Mouse (Mus musculus) hindbrain, embryonic 15.5 days (tissue): Measurements from ENCODE around the gene Lrmp. TPM values are rescaled to one million over a fixed set of nuclear protein-coding genes. Genes with fewer than 3 reads are reported as not detected.

Source experiments
- ATAC-seq: fragments of 200-750 bp; cut with Nextera tagmentation; 2 replicates; pipeline ENCODE4 v1.8.0; 2017; ENCODE audit warnings: low read depth, moderate number of reproducible peaks, moderate TSS enrichment; ENCODE audit not compliant: low FRiP score
- H3K27ac ChIP-seq: fragments of 300-500 bp; sonication (generic); replicated peaks from 2 replicates; pipeline ENCODE4 v1.5.1; 2015; ENCODE audit warnings: mild to moderate bottlenecking, inconsistent platforms
- H3K27me3 ChIP-seq: fragments of 300-500 bp; sonication (generic); 2 replicates; pipeline ENCODE4 v1.6.1; 2015; ENCODE audit warnings: control low read depth, inconsistent platforms
- H3K36me3 ChIP-seq: fragments of 300-500 bp; sonication (generic); 2 replicates; pipeline ENCODE4 v1.6.1; 2015; ENCODE audit warnings: control low read depth, inconsistent platforms
- H3K4me1 ChIP-seq: fragments of 300-500 bp; sonication (generic); replicated peaks from 2 replicates; pipeline ENCODE4 v1.6.1; 2015; ENCODE audit warnings: control low read depth, inconsistent platforms
- H3K4me2 ChIP-seq: fragments of 300-500 bp; sonication (generic); 2 replicates; pipeline ENCODE4 v1.6.1; 2015; ENCODE audit warnings: moderate library complexity, mild to moderate bottlenecking, inconsistent platforms
- H3K4me3 ChIP-seq: fragments of 300-500 bp; sonication (generic); 2 replicates; pipeline ENCODE4 v1.5.1; 2015; ENCODE audit warnings: mild to moderate bottlenecking, inconsistent platforms
- H3K9ac ChIP-seq: fragments of 300-500 bp; sonication (generic); 2 replicates; pipeline ENCODE4 v1.6.1; 2015; ENCODE audit warnings: inconsistent platforms
- H3K9me3 ChIP-seq: fragments of 300-500 bp; sonication (generic); 2 replicates; pipeline ENCODE4 v1.6.1; 2016; ENCODE audit warnings: control low read depth, inconsistent platforms
- WGBS: fragments of 180-500 bp; shearing (Covaris S2); methylation state at CpG from one replicate; pipeline ENCODE4 v1.1.7; 2015; 5-methylcytosine and 5-hydroxymethylcytosine counted together
- polyA plus RNA-seq: library from polyadenylated mRNA; unstranded; fragments of >200 nt; fragmentation: Nextera tagmentation; extraction: Ambion mirVana; gene quantifications from 2 replicates; pipeline ENCODE4 v1.2.1, GENCODE M21; 2015

Lrmp gene
- polyA plus RNA-seq, result 0.75 and 1.2 TPM in 2 replicates

DNA sequence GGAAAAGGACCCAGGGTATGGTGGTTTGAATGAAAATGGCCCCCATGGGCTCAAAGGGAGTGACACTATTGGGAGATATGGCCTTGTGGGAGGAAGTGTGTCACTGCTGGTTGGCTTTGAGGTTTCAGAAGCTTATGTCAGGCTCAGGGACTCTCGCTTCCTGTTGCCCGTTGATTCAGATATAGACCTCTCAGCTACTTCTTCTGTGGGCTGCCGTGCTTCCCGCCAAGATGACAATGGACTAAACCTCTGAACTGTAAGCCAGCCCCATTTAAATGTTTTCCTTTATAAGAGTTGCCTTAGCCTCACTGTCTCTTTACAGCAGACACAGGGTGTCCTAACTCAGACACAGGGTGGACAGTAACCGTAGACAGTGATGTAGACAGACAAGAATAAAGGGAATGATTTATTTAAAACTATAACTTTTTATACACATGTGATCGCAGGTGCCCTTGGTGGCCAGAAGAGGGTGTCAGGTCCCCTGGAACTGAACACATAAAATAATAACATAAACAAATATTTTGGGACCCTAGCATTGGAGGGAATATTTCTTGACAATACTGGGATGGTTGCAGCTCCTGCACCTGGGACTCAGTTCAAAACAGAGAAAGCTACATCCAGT is at the start of gene Lrmp:
Lrmp (plus strand) TSS at position 178 of the 622 bp plus-strand sequence.
- no peak within 1 kb of the TSS for H3K4me2 ChIP-seq
- no peak within 1 kb of the TSS for H3K9ac ChIP-seq
- H3K27ac ChIP-seq, result no peak within 1 kb of the TSS
- no peaks in the 10 kb centered on the region for H3K27me3 ChIP-seq
- WGBS, result 78% methylated on average over 6 of the region's 6 CpGs
- no peaks in the 10 kb centered on the region for H3K36me3 ChIP-seq
- no peak within 1 kb of the TSS for H3K4me3 ChIP-seq
- no peak for ATAC-seq
- peaks cover 10% of the 10 kb centered on the region for H3K4me1 ChIP-seq
- H3K9me3 ChIP-seq, result no peaks in the 10 kb centered on the region

DNA sequence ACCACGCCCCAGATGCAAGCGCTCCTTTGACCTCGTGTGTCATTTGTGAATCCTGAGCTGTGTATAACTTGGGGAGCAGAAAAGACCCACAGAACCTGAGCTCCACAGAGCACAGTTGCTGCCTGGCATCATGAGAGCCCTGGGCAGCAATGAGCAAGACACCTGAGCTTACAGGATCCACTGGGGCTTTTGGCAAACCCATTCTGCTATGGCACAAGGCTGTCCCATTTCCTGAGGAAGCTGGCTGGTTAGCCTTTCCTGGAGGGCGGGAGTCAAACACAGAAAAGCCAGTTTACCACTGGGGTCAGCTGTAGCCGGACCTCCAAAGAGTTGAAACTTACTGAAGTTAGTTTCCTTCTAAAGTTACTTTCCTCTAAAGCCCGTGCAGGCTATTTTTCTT is 49.0 kb upstream of the Lrmp start:
- 91% methylated on average over 6 of the region's 6 CpGs for WGBS
- Histone ChIP-seq H3K27ac (no peak overlapping the region), H3K4me3 (no peak overlapping the region), H3K9me3 (no peaks in the 10 kb centered on the region), H3K4me2 (no peak overlapping the region), H3K4me1 (no peaks in the 10 kb centered on the region), H3K27me3 (no peaks in the 10 kb centered on the region), H3K9ac (no peak overlapping the region), H3K36me3 (no peaks in the 10 kb centered on the region)
- ATAC-seq, result no peak

DNA sequence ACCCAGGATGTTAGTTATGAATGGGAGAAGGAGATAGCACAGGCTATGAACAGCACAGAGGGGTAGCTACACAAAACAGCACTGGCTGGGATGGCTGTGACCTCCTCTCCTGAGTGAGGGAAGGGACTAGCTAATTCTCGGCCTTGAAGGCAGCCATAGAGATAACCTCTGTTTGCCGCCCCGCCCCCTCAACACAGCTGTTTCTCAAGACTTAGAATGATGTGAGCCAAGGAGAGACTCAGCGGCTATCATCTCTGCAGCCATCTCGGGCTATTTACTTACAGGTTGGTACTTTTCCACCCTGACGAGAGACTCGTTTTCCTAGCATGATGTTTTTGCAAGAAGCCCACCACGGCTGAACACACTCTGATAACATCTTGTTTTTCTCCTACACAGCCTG is 47.8 kb upstream of the Lrmp start:
- Histone ChIP-seq H3K9me3 (no peaks in the 10 kb centered on the region), H3K4me1 (no peaks in the 10 kb centered on the region), H3K27ac (no peak overlapping the region), H3K4me3 (no peak overlapping the region), H3K36me3 (no peaks in the 10 kb centered on the region), H3K4me2 (no peak overlapping the region), H3K27me3 (no peaks in the 10 kb centered on the region), H3K9ac (no peak overlapping the region)
- ATAC-seq, result no peak
- 86% methylated on average over 8 of the region's 8 CpGs for WGBS

DNA sequence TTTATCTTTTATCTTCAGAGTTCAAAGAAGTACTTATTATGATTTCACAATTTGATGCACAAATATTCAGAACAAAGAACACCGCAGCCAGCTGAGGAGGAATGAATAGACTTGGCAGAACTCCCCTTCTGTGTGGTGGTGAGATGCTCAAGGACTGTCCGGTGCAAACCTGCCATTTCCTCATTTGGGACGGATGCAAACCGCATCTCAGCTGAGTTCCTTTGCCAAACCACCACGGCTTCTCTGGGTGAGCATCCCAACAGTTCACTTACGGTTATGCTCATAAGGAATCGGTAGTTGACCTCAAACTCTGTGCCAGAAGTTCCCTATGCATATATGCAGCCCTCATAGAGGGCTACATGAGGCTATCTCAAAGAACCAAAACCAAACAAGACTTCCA is 46.1 kb upstream of the Lrmp start:
- no peak for ATAC-seq
- H3K9me3 ChIP-seq, result no peaks in the 10 kb centered on the region
- no peaks in the 10 kb centered on the region for H3K27me3 ChIP-seq
- no peak overlapping the region for H3K9ac ChIP-seq
- no peak overlapping the region for H3K4me3 ChIP-seq
- H3K4me2 ChIP-seq, result no peak overlapping the region
- H3K4me1 ChIP-seq, result no peaks in the 10 kb centered on the region
- no peaks in the 10 kb centered on the region for H3K36me3 ChIP-seq
- H3K27ac ChIP-seq, result no peak overlapping the region
- WGBS, result 97% methylated on average over 7 of the region's 7 CpGs

DNA sequence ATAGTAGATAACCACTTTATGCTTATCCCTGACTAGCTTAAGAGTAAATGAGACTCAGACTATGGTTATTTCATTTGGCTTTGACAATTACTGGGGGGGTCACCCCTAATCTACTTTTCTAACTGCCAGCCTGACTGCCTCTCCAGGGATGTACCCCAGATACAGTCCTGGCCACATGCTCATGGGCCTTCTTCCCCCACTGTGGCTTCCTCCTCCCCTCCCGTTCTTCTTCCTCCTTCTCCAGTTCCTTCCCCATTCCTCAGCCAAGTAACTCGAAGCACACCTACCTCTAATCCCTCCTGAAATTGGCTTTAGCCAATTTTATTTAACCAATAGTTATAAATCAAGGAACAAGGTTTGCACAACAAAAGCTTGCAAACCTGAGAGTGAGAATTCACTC is 45.5 kb upstream of the Lrmp start:
- no peak overlapping the region for H3K4me2 ChIP-seq
- no peak for ATAC-seq
- no peaks in the 10 kb centered on the region for H3K27me3 ChIP-seq
- H3K9ac ChIP-seq, result no peak overlapping the region
- no peak overlapping the region for H3K27ac ChIP-seq
- no peak overlapping the region for H3K4me3 ChIP-seq
- WGBS, result 94% methylated on average over 2 of the region's 2 CpGs
- no peaks in the 10 kb centered on the region for H3K9me3 ChIP-seq
- H3K36me3 ChIP-seq, result no peaks in the 10 kb centered on the region
- H3K4me1 ChIP-seq, result peaks cover under 1% of the 10 kb centered on the region

DNA sequence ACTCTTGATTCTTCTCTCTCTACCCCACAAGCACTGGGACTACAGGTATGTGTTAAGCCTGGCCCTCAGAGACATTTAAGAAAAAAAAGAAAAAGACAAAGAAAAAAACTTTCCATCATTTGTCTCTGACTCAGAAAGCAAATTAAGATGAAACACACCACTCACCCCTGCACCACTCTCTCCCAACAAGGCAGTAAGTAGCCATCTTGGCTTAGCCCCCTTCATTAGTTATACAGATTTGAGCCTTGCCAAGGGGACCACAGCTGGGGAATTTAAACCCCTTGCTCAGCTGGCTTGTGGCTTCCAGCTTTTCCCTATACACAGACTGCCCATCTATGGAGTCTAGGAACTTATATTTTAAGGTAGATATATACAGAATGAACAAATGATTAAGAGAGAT is 41.0 kb upstream of the Lrmp start:
- Histone ChIP-seq H3K27ac (no peak overlapping the region), H3K36me3 (no peaks in the 10 kb centered on the region), H3K4me1 (peaks cover 16% of the 10 kb centered on the region), H3K9ac (no peak overlapping the region), H3K9me3 (no peaks in the 10 kb centered on the region), H3K4me3 (no peak overlapping the region), H3K27me3 (no peaks in the 10 kb centered on the region), H3K4me2 (peak overlapping the region; percentile 99)
- no peak for ATAC-seq

DNA sequence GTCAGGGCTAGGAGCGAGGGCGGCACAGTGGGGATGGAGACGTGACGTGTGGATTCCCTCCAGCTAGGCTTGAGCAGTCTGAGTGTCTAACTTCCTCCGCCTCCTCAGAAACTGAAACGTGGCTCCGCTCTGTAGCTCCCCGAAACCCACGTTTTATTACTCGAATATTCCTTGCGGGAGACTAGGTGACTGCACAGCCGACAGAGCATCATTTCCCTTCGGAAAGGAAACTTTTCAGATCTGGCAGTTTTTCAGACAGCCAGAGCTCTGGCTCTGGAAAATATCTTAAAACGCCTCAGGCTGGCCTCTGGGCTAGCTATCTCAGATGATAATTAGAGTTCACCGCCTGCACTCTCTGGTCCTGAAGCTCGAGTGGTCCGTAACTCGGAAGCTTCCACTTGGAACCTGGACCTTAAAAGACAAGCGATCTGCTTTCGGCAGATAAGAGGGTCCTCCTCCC is 40.3 kb upstream of the Lrmp start:
- under 1% methylated on average over 20 of the region's 20 CpGs for WGBS
- Histone ChIP-seq H3K27me3 (no peaks in the 10 kb centered on the region), H3K36me3 (no peaks in the 10 kb centered on the region), H3K4me3 (peak overlapping the region; percentile 50), H3K4me2 (peak overlapping the region; percentile 99), H3K9me3 (no peaks in the 10 kb centered on the region), H3K9ac (peak overlapping the region; percentile 57), H3K4me1 (peaks cover 16% of the 10 kb centered on the region), H3K27ac (no peak overlapping the region)
- ATAC-seq, result peak; percentile 36; the same call in 1 of the 2 replicates

DNA sequence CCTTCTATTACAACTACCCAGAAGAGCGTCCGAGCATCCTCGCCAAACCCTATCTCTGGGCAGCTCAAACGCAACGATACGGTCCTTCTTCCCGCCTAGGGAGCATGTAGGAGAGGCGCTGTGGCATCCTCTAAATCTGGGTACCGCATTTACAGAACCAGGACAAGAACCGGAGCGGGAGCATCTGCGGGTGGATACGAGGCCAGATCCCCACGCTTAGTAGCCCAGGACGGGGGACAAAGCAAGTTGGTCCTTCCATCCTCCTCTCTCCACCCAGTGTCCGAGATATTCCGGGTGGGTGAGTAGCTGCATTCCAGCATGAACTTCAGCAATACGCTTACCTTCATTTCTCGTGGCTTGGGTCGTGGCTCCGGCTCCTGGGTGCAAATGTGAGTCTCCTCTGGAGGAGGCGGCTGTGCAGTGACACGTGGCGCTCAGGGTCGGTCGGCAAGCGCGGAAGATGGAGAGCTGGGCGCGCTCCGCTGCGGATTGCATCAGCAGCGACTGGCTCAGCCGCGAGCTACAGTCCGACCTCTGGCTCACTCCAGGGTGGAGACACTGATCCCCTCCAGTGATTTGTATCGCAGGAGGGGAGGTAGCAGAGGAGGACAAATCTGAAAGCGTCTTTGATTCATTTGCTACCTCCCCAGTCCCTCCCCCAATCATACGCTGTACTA is 39.8 kb upstream of the Lrmp start, which contains the start of gene Bcat1:
Bcat1 (minus strand) TSS at position 637 of the 677 bp plus-strand sequence.
- Histone ChIP-seq H3K4me2 (peak within 1 kb of the TSS; percentile 99), H3K9me3 (no peaks in the 10 kb centered on the region), H3K36me3 (no peaks in the 10 kb centered on the region), H3K27ac (0 out of 2 replicates have a peak within 1 kb of the TSS, but pooled peaks have one; percentile 3), H3K4me1 (peaks cover 16% of the 10 kb centered on the region), H3K9ac (peak within 1 kb of the TSS; percentile 57), H3K4me3 (peak within 1 kb of the TSS; percentile 50), H3K27me3 (no peaks in the 10 kb centered on the region)
- WGBS, result under 1% methylated on average over 39 of the region's 39 CpGs
- ATAC-seq, result peak; percentile 74

DNA sequence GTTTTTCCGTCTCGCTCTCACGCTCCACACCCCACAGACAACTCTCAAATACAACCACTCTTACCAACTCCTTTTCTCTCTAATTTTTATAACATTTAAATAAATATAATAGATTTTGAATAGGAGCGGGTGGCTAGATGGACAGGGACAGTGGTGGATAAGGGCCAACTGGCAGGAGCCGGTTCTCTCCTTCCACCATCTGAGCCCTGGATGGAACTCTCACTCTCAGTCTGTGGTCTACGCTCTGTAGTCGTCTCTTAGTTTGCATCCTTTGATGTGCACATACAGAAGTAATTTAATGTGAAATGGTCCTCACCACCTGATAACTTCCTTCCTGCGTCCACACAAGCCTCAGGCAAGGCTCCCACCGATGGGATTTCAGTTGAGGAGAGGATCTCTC is 39.2 kb upstream of the Lrmp start:
- Histone ChIP-seq H3K4me2 (peak overlapping the region; percentile 99), H3K27ac (no peak overlapping the region), H3K4me1 (peaks cover 16% of the 10 kb centered on the region), H3K9me3 (no peaks in the 10 kb centered on the region), H3K36me3 (no peaks in the 10 kb centered on the region), H3K9ac (peak overlapping the region; percentile 57), H3K4me3 (peak overlapping the region; percentile 50), H3K27me3 (no peaks in the 10 kb centered on the region)
- peak; percentile 7; the same call in 1 of the 2 replicates for ATAC-seq
- WGBS, result 12% methylated on average over 9 of the region's 9 CpGs

DNA sequence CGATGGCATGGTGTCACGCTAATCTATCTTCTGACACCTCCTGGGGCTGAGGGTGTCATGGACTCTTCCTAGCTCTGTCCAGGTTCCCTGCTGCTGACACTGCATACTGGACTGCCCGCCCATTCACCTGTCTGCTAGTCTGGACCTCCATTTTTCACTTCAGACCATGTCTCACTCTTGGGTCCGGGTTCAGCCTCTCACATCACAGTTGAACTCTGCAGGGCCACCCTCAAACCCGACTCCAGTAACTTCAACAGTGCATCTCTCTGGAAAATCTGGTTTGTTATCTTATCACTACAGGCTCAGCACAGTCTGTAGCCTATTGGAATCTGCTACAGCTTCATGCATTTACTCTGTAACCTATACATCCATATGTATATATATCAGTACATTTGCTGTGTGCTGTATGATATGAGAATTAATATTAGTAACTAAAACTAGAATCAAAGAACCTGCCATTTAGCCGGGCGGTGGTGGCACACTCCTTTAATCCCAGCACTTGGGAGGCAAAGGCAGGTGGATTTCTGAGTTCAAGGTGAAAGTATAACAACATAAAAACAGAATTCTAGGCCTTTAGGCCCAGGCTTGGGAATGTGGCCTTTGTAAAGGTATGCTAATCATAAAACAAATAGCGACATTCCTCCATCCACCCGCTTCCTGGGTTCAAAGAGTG is 36.2 kb upstream of the Lrmp start:
- Histone ChIP-seq H3K4me1 (peaks cover 16% of the 10 kb centered on the region), H3K4me2 (no peak overlapping the region), H3K36me3 (no peaks in the 10 kb centered on the region), H3K27ac (no peak overlapping the region), H3K9me3 (no peaks in the 10 kb centered on the region), H3K9ac (no peak overlapping the region), H3K27me3 (no peaks in the 10 kb centered on the region), H3K4me3 (no peak overlapping the region)
- ATAC-seq, result no peak
- 76% methylated on average over 9 of the region's 9 CpGs for WGBS

DNA sequence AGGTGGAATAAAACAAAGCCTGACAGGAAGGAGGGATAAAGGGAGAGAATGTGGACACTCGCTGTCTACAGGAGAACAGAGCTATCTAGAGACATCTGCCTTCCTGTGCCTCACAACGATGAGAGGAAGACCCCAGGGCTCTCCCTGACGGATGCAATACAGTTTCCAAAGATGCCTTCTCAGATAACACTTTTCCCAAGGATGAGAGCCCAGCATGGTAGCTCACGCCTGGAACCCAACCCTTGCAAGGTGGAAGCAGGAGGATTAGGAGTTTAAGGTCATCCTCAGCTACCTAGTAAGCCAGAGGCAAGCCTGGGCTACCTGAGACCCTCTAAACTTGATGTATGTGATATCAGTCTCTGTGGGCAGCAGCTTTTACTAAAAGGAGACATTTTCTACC is 33.7 kb upstream of the Lrmp start:
- Histone ChIP-seq H3K27me3 (no peaks in the 10 kb centered on the region), H3K4me3 (no peak overlapping the region), H3K36me3 (no peaks in the 10 kb centered on the region), H3K27ac (no peak overlapping the region), H3K4me1 (no peaks in the 10 kb centered on the region), H3K4me2 (no peak overlapping the region), H3K9ac (no peak overlapping the region), H3K9me3 (no peaks in the 10 kb centered on the region)
- ATAC-seq, result no peak
- WGBS, result 82% methylated on average over 4 of the region's 4 CpGs
